Mouse (Mus musculus) liver, adult 2 months (tissue): ENCODE data around the gene Slc9a3.

Experiments used
- CTCF ChIP-seq: fragments of 200-500 bp; IDR thresholded peaks from 2 replicates; pipeline ENCODE4 v1.5.1; 2011; ENCODE audit warnings: low read depth, low read length, control low read depth
- POLR2A ChIP-seq: fragments of 200-500 bp; IDR thresholded peaks from 2 replicates; pipeline ENCODE4 v1.6.1; 2011; ENCODE audit warnings: low read length, control low read depth; ENCODE audit not compliant: insufficient read depth; ENCODE audit errors: extremely low read depth

- TF ChIP-seq CTCF (no peak), POLR2A (peak; percentile 67; the same call in 1 of the 2 replicates)
These were observed 87.2 kb downstream of the Slc9a3 start, which contains the start of gene Exoc3 for GRCm38 (mm10) chr13:74208317-74208985.
